Mouse (Mus musculus): Measurements from ENCODE around the gene Rasgef1b. TPM values are rescaled to one million over a fixed set of nuclear protein-coding genes. Genes with fewer than 3 reads are reported as not detected.

Rasgef1b gene
- polyA plus RNA-seq, 1 experiment from 2014 or later = 7.8 TPM

DNA sequence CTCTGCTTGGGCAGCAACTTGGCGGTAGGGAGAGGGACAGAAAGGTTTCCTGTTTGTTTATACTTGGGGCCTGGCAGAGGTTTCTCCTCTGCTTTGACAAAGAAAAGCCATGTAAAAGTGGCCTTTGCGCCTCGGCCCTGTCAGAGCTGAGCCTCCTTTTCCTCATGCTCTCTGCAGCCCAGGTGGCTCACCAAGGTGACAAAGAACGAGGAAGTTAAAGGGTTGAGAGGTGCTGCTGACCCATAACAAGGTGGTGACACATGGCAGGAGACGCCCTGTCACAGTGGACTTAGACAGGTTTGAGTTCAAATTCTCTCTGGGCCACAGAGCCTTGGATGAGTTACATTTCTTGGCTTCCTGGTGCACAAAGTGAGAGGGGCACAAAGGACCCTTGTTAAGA is 325.5 kb downstream of the Rasgef1b start:
- Histone ChIP-seq H3K9me3 (ENCODE audit: low read length) (no peaks in the 10 kb centered on the region), H3K27ac (ENCODE audit: low read length) (no peak overlapping the region), H3K9ac (replicated peaks; ENCODE audit: low read length) (no peak overlapping the region), H3K4me3 (ENCODE audit: low read length) (no peak overlapping the region), H3K27me3 (ENCODE audit: insufficient read depth, low read length) (0 out of 2 replicates have a peak, but pooled peaks cover 2% of the 10 kb centered on the region), H3K36me3 (ENCODE audit: insufficient read depth, low read length) (no peaks in the 10 kb centered on the region), H3K4me1 (ENCODE audit: insufficient read depth, low read length) (peaks cover 22% of the 10 kb centered on the region), H3K4me2 (replicated peaks; ENCODE audit: low read depth, low read length) (no peak overlapping the region)
- ATAC-seq (ENCODE audit: low FRiP score, low TSS enrichment) = no peak
- WGBS = 54% methylated on average over 5 of the region's 5 CpGs

DNA sequence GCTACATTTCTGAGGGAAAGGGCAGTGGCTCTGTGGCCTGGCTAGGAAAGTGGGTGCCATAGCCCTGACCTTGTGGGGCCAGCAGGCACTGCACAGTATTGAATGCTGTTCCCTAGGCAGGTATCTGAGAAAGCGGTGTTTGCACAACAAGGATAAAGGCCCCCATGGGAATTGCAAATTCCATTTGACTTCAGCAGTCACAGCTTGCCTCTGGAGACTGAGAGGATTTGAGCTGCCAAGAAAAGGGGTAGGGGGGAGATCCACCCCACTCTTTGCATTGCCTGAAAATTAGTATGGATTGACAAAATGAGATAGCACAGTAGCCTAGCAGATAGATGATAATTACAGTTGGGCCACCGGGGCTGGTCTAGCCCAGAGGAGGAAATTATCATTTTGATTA is 326.1 kb downstream of the Rasgef1b start:
- no peak overlapping the region for H3K4me2 ChIP-seq (replicated peaks; ENCODE audit: low read depth, low read length)
- H3K4me1 ChIP-seq (ENCODE audit: insufficient read depth, low read length) = peaks cover 27% of the 10 kb centered on the region
- no peak overlapping the region for H3K9ac ChIP-seq (replicated peaks; ENCODE audit: low read length)
- no peak overlapping the region for H3K4me3 ChIP-seq (ENCODE audit: low read length)
- ATAC-seq (ENCODE audit: low FRiP score, low TSS enrichment) = no peak
- H3K27ac ChIP-seq (ENCODE audit: low read length) = no peak overlapping the region
- H3K9me3 ChIP-seq (ENCODE audit: low read length) = no peaks in the 10 kb centered on the region
- H3K27me3 ChIP-seq (ENCODE audit: insufficient read depth, low read length) = 0 out of 2 replicates have a peak, but pooled peaks cover 2% of the 10 kb centered on the region
- 49% methylated on average over 2 of the region's 2 CpGs for WGBS
- H3K36me3 ChIP-seq (ENCODE audit: insufficient read depth, low read length) = no peaks in the 10 kb centered on the region

DNA sequence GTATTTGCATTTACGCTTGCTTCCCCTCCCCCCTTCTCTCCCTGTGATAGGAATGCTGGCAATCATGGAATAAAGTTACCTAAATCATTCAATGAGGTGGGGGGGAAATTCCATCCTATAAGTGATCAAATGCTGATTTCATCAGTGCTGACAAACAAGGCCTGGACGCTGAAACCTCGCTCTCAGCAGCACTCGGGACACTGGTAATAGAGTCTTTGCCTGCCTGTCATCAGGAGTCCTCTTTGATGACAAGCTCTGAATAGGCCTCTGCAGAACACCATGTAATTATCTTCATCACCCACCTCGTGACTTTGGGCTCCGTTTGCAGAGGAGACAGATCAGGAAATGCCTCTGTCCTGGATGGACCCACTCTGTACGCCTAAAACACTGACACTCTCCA is 326.6 kb downstream of the Rasgef1b start:
- peaks cover 29% of the 10 kb centered on the region for H3K4me1 ChIP-seq (ENCODE audit: insufficient read depth, low read length)
- no peak for ATAC-seq (ENCODE audit: low FRiP score, low TSS enrichment)
- H3K9ac ChIP-seq (replicated peaks; ENCODE audit: low read length) = no peak overlapping the region
- no peak overlapping the region for H3K27ac ChIP-seq (ENCODE audit: low read length)
- 43% methylated on average over 7 of the region's 7 CpGs for WGBS
- H3K4me2 ChIP-seq (replicated peaks; ENCODE audit: low read depth, low read length) = no peak overlapping the region
- H3K36me3 ChIP-seq (ENCODE audit: insufficient read depth, low read length) = no peaks in the 10 kb centered on the region
- H3K9me3 ChIP-seq (ENCODE audit: low read length) = no peaks in the 10 kb centered on the region
- no peak overlapping the region for H3K4me3 ChIP-seq (ENCODE audit: low read length)
- H3K27me3 ChIP-seq (ENCODE audit: insufficient read depth, low read length) = 0 out of 2 replicates have a peak, but pooled peaks cover 2% of the 10 kb centered on the region

- peaks cover 29% of the 10 kb centered on the region for H3K4me1 ChIP-seq (ENCODE audit: insufficient read depth, low read length)
- ATAC-seq (ENCODE audit: low FRiP score, low TSS enrichment) = no peak
- no peak overlapping the region for H3K4me2 ChIP-seq (replicated peaks; ENCODE audit: low read depth, low read length)
- H3K9me3 ChIP-seq (ENCODE audit: low read length) = no peaks in the 10 kb centered on the region
- H3K36me3 ChIP-seq (ENCODE audit: insufficient read depth, low read length) = no peaks in the 10 kb centered on the region
- WGBS = 52% methylated on average over 7 of the region's 7 CpGs
- H3K27ac ChIP-seq (ENCODE audit: low read length) = no peak overlapping the region
- no peak overlapping the region for H3K4me3 ChIP-seq (ENCODE audit: low read length)
- no peak overlapping the region for H3K9ac ChIP-seq (replicated peaks; ENCODE audit: low read length)
- H3K27me3 ChIP-seq (ENCODE audit: insufficient read depth, low read length) = 0 out of 2 replicates have a peak, but pooled peaks cover 2% of the 10 kb centered on the region
Measured at GRCm38 (mm10) chr5:99399855-99400626, 328.8 kb downstream of the Rasgef1b start.

DNA sequence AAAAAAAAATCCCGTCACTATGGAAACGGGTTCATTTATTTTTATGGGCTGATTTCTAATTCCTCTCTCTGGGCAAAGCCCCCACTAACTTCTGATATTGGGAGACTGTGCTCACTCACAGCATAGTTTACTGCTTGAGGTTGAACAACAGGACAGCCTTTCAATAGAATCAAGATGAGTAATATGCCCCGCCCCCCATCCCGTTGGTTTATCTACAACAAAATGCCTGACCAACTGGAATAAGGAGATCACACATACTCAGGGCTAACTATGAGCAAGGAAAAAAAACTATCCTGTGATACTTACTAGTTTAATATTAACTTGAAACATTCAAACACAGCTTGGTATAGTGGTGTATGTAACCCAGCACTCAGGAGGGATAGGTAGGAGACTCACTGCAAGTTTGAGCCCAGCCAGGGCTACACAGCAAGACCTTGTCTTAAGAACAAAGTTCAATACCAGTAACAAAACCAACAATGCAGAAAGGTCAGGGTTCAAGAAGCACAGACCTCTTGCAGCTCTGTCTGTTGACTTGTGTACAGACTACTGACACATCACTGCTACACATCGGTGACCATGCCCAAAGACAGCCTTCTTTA is 330.3 kb downstream of the Rasgef1b start:
- no peak overlapping the region for H3K9ac ChIP-seq (replicated peaks; ENCODE audit: low read length)
- peak overlapping the region; percentile 29; the same call in 1 of the 2 replicates for H3K27ac ChIP-seq (ENCODE audit: low read length)
- peak; percentile 95 for ATAC-seq (ENCODE audit: low FRiP score, low TSS enrichment)
- 72% methylated on average over 5 of the region's 5 CpGs for WGBS
- no peak overlapping the region for H3K4me2 ChIP-seq (replicated peaks; ENCODE audit: low read depth, low read length)
- no peaks in the 10 kb centered on the region for H3K9me3 ChIP-seq (ENCODE audit: low read length)
- no peaks in the 10 kb centered on the region for H3K36me3 ChIP-seq (ENCODE audit: insufficient read depth, low read length)
- peaks cover 29% of the 10 kb centered on the region for H3K4me1 ChIP-seq (ENCODE audit: insufficient read depth, low read length)
- no peak overlapping the region for H3K4me3 ChIP-seq (ENCODE audit: low read length)
- H3K27me3 ChIP-seq (ENCODE audit: insufficient read depth, low read length) = 0 out of 2 replicates have a peak, but pooled peaks cover 2% of the 10 kb centered on the region

DNA sequence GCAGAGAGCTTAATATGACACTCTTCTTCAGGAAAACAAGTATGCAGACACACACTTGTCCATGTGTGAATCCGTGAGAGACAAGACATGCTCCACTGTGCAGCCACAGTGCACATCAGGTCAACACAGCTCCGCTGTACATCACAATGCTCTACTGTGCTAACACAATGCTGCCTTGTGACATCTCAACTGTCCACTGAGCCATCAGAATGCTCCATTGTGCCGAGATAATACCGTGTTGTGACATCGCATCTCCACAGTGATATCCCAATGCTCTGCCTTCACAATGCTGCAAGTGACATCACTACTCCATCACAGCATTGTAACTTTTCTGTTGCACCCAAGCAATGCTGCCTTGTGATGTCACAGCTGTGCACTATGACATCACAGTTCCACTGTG is 334.3 kb downstream of the Rasgef1b start:
- 98% methylated on average over 5 of the region's 5 CpGs for WGBS
- H3K9me3 ChIP-seq (ENCODE audit: low read length) = no peaks in the 10 kb centered on the region
- no peak overlapping the region for H3K4me2 ChIP-seq (replicated peaks; ENCODE audit: low read depth, low read length)
- ATAC-seq (ENCODE audit: low FRiP score, low TSS enrichment) = no peak
- no peak overlapping the region for H3K27ac ChIP-seq (ENCODE audit: low read length)
- H3K36me3 ChIP-seq (ENCODE audit: insufficient read depth, low read length) = no peaks in the 10 kb centered on the region
- H3K4me3 ChIP-seq (ENCODE audit: low read length) = no peak overlapping the region
- no peak overlapping the region for H3K9ac ChIP-seq (replicated peaks; ENCODE audit: low read length)
- H3K4me1 ChIP-seq (ENCODE audit: insufficient read depth, low read length) = peaks cover 34% of the 10 kb centered on the region
- no peaks in the 10 kb centered on the region for H3K27me3 ChIP-seq (ENCODE audit: insufficient read depth, low read length)

GRCm38 (mm10) chr5:99391525-99391924 is 337.3 kb downstream of the Rasgef1b start:
- 39% methylated on average over 3 of the region's 3 CpGs for WGBS
- H3K9ac ChIP-seq (replicated peaks; ENCODE audit: low read length) = no peak overlapping the region
- no peak for ATAC-seq (ENCODE audit: low FRiP score, low TSS enrichment)
- H3K36me3 ChIP-seq (ENCODE audit: insufficient read depth, low read length) = no peaks in the 10 kb centered on the region
- no peak overlapping the region for H3K4me3 ChIP-seq (ENCODE audit: low read length)
- H3K9me3 ChIP-seq (ENCODE audit: low read length) = no peaks in the 10 kb centered on the region
- H3K4me2 ChIP-seq (replicated peaks; ENCODE audit: low read depth, low read length) = no peak overlapping the region
- 0 out of 2 replicates have a peak, but pooled peaks cover under 1% of the 10 kb centered on the region for H3K27me3 ChIP-seq (ENCODE audit: insufficient read depth, low read length)
- no peak overlapping the region for H3K27ac ChIP-seq (ENCODE audit: low read length)
- peaks cover 29% of the 10 kb centered on the region for H3K4me1 ChIP-seq (ENCODE audit: insufficient read depth, low read length)

GRCm38 (mm10) chr5:99390776-99391175 is 338.1 kb downstream of the Rasgef1b start:
- peak; percentile 33; the same call in 1 of the 2 replicates for ATAC-seq (ENCODE audit: low FRiP score, low TSS enrichment)
- H3K9ac ChIP-seq (replicated peaks; ENCODE audit: low read length) = no peak overlapping the region
- no peak overlapping the region for H3K27ac ChIP-seq (ENCODE audit: low read length)
- no peaks in the 10 kb centered on the region for H3K36me3 ChIP-seq (ENCODE audit: insufficient read depth, low read length)
- no peak overlapping the region for H3K4me2 ChIP-seq (replicated peaks; ENCODE audit: low read depth, low read length)
- WGBS = 29% methylated on average over 7 of the region's 7 CpGs
- no peaks in the 10 kb centered on the region for H3K9me3 ChIP-seq (ENCODE audit: low read length)
- no peak overlapping the region for H3K4me3 ChIP-seq (ENCODE audit: low read length)
- H3K4me1 ChIP-seq (ENCODE audit: insufficient read depth, low read length) = peaks cover 37% of the 10 kb centered on the region
- H3K27me3 ChIP-seq (ENCODE audit: insufficient read depth, low read length) = 0 out of 2 replicates have a peak, but pooled peaks cover 5% of the 10 kb centered on the region

- 72% methylated on average over 3 of the region's 3 CpGs for WGBS
- ATAC-seq (ENCODE audit: low FRiP score, low TSS enrichment) = no peak
- 0 out of 2 replicates have a peak, but pooled peaks cover 5% of the 10 kb centered on the region for H3K27me3 ChIP-seq (ENCODE audit: insufficient read depth, low read length)
- H3K4me2 ChIP-seq (replicated peaks; ENCODE audit: low read depth, low read length) = no peak overlapping the region
- no peak overlapping the region for H3K27ac ChIP-seq (ENCODE audit: low read length)
- H3K36me3 ChIP-seq (ENCODE audit: insufficient read depth, low read length) = no peaks in the 10 kb centered on the region
- no peaks in the 10 kb centered on the region for H3K9me3 ChIP-seq (ENCODE audit: low read length)
- H3K9ac ChIP-seq (replicated peaks; ENCODE audit: low read length) = no peak overlapping the region
- peaks cover 41% of the 10 kb centered on the region for H3K4me1 ChIP-seq (ENCODE audit: insufficient read depth, low read length)
- H3K4me3 ChIP-seq (ENCODE audit: low read length) = no peak overlapping the region
Measured at GRCm38 (mm10) chr5:99390314-99390713, 338.6 kb downstream of the Rasgef1b start.
